Mouse (Mus musculus): ENCODE data around the gene Anapc2.

DNA sequence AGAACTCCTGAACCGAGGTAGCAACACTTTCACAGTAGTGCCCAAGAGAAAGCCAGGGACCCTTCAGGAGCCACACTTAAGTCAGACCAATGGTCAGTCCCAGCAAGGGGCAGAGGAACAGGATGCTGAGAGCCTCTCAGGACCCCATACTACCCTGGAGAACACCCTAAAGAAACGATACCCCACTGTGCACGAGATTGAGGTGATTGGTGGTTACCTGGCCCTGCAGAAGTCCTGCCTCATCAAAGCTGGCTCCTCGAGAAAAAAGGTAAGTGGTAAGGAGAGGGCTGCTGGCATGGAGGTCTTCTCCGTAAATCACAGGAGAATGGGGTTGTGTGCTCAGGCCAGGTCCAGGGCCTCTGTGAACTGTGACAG lies 8.0 kb upstream of the Anapc2 start:
- no peak for TF ChIP-seq CTCF (IDR thresholded peaks at IDR 0.05; ENCODE audit: control insufficient read depth, insufficient read depth, insufficient read length)
- no peak for TF ChIP-seq USF1 (IDR thresholded peaks at IDR 0.05; ENCODE audit: low read depth)
- no peak for TF ChIP-seq CEBPB (IDR thresholded peaks at IDR 0.05; ENCODE audit: low read depth)
- TF ChIP-seq MYOG (IDR thresholded peaks at IDR 0.05; ENCODE audit: control insufficient read depth, extremely low read depth, insufficient read length) = no peak
- TF ChIP-seq MAX (IDR thresholded peaks at IDR 0.05) = no peak
